Mouse (Mus musculus) myocyte (in vitro differentiated cells): ENCODE data around the gene Zbtb21. TPM values are rescaled to one million over a fixed set of nuclear protein-coding genes. Genes with fewer than 3 reads are reported as not detected.

Source experiments
- H3K27me3 ChIP-seq: one replicate; pipeline ENCODE4 v1.6.1; 2011; ENCODE audit not compliant: control insufficient read depth, insufficient read depth, insufficient read length
- H3K36me3 ChIP-seq: one replicate; pipeline ENCODE4 v1.6.1; 2011; ENCODE audit not compliant: control insufficient read depth, insufficient read depth
- H3K4me2 ChIP-seq: one replicate; pipeline ENCODE4 v1.6.1; 2011; ENCODE audit warnings: low read depth, control low read depth
- H3K4me3 ChIP-seq: one replicate; pipeline ENCODE4 v1.5.1; 2011; ENCODE audit warnings: mild to moderate bottlenecking, control low read depth, moderate library complexity
- H3K79me2 ChIP-seq: one replicate; pipeline ENCODE4 v1.6.1; 2011; ENCODE audit not compliant: control insufficient read depth, insufficient read depth
- H3ac ChIP-seq: one replicate; pipeline ENCODE4 v1.6.1; 2011; ENCODE audit not compliant: control insufficient read depth, insufficient read length
- CEBPB ChIP-seq: IDR thresholded peaks from 2 replicates; pipeline ENCODE4 v1.6.1; 2011; ENCODE audit warnings: mild to moderate bottlenecking, moderate library complexity; ENCODE audit not compliant: poor library complexity, insufficient read depth, severe bottlenecking
- E2F4 ChIP-seq: IDR thresholded peaks from one replicate; pipeline ENCODE4 v1.6.1; 2011; ENCODE audit warnings: mild to moderate bottlenecking, control low read depth, moderate library complexity; ENCODE audit not compliant: insufficient read depth
- MAX ChIP-seq: IDR thresholded peaks from one replicate; pipeline ENCODE4 v1.6.1; 2011; ENCODE audit warnings: low read depth, mild to moderate bottlenecking, control low read depth
- MYOG ChIP-seq, 3 experiments: IDR thresholded peaks; one replicate each; pipeline ENCODE4 v1.6.1; 2011; ENCODE audit warnings: control low read depth in 2 of 3, low read depth in 2 of 3, mild to moderate bottlenecking in 2 of 3; ENCODE audit not compliant: insufficient read length in 2 of 3, control insufficient read depth in 1 of 3, insufficient read depth in 1 of 3
- POLR2A ChIP-seq: IDR thresholded peaks from one replicate; pipeline ENCODE4 v1.6.1; 2011; ENCODE audit warnings: low read depth, mild to moderate bottlenecking, control low read depth, moderate library complexity; ENCODE audit not compliant: insufficient read length
- REST ChIP-seq: IDR thresholded peaks from one replicate; pipeline ENCODE4 v1.6.1; 2011; ENCODE audit warnings: mild to moderate bottlenecking, control low read depth, moderate library complexity; ENCODE audit not compliant: insufficient read depth, insufficient read length
- SRF ChIP-seq: IDR thresholded peaks from one replicate; pipeline ENCODE4 v1.6.1; 2011; ENCODE audit warnings: low read depth; ENCODE audit not compliant: control insufficient read depth, insufficient read length
- TCF12 ChIP-seq: IDR thresholded peaks from one replicate; pipeline ENCODE4 v1.6.1; 2011; ENCODE audit warnings: mild to moderate bottlenecking, control low read depth; ENCODE audit not compliant: poor library complexity, insufficient read depth, severe bottlenecking
- TCF3 ChIP-seq: IDR thresholded peaks from one replicate; pipeline ENCODE4 v1.6.1; 2011; ENCODE audit warnings: low read depth, control low read depth; ENCODE audit not compliant: insufficient read length
- USF1 ChIP-seq: IDR thresholded peaks from one replicate; pipeline ENCODE4 v1.6.1; 2011; ENCODE audit warnings: low read depth, mild to moderate bottlenecking, control low read depth, moderate library complexity
- polyA plus RNA-seq: library from polyadenylated mRNA; unstranded; fragments of >200 nt; fragmentation: generic; extraction: Trizol; gene quantifications from one replicate; pipeline ENCODE4 v1.2.1, GENCODE M21; 2012; ENCODE audit warnings: missing spikeins

Gene Zbtb21
- polyA plus RNA-seq, 1 experiment: 13.9 TPM

DNA sequence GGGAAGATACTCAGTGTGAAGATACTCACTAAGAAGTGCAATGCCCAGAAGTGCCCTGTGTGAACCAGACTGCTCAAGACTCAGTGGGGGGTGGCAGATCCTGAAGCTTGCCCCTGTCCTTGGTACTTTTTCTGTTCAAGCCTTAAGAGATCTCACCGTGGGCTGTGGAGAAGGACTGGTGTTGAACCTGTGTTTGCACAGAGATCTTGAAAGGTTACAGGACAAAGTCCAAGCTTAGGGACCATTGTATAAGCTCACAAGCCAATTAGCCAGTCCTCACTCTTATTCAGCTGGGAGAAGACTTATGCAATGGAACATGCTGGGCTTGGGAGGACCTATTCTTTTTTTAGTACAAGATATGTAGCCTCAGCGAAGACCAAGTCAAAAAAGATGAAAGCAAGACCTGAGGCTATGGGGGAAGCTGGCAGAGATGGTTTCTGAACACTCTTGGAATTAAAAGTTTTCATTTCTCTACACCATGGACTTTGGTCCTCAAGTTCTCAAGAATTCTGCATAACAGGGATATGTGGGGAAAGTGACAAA, 56.9 kb downstream of the Zbtb21 start:
- no peak for TF ChIP-seq TCF3
- no peaks in the 10 kb centered on the region for H3K79me2 ChIP-seq

DNA sequence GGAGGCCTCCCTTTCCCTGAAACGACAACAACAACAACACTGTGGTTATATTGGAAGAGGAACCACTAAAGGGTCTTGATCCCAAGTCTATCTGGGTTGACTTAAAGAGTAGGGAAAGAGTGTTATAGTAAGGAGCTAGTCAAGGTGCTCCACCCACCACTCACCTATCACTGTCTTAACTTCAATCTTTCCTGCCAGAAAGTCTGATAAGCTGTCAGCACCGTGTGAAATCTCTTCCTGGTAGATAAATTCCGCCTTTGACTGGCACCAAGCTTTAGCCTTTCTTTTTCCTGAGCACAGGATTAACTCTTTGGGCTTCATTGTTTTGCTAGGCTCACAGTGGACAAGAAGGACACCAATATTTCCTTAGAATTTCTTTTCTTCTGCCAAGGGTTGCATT, 58.4 kb downstream of the Zbtb21 start:
- no peak overlapping the region for H3ac ChIP-seq
- H3K36me3 ChIP-seq: no peaks in the 10 kb centered on the region
- no peaks in the 10 kb centered on the region for H3K27me3 ChIP-seq

More for the DNA sequence above, 56.9 kb downstream of the Zbtb21 start:
- H3ac ChIP-seq: no peak overlapping the region
- H3K36me3 ChIP-seq: no peaks in the 10 kb centered on the region
- H3K4me3 ChIP-seq: no peak overlapping the region
- H3K27me3 ChIP-seq: no peaks in the 10 kb centered on the region
- no peak overlapping the region for H3K4me2 ChIP-seq

GRCm38 (mm10) chr16:97897346-97898024, 64.9 kb downstream of the Zbtb21 start:
- no peak overlapping the region for H3K4me3 ChIP-seq
- H3K4me2 ChIP-seq: peak overlapping the region; percentile 29
- TF ChIP-seq MAX (no peak), MYOG (IDR thresholded peaks at IDR 0.05; ENCODE audit: control insufficient read depth in 1 of 3, insufficient read depth in 1 of 3, insufficient read length in 2 of 3, low read depth in 2 of 3) (no peak), USF1 (no peak)
- no peaks in the 10 kb centered on the region for H3K36me3 ChIP-seq
- no peaks in the 10 kb centered on the region for H3K27me3 ChIP-seq
- no peak overlapping the region for H3ac ChIP-seq
- no peaks in the 10 kb centered on the region for H3K79me2 ChIP-seq

More for the DNA sequence above, 58.4 kb downstream of the Zbtb21 start:
- Histone ChIP-seq H3K4me2 (no peak overlapping the region), H3K79me2 (no peaks in the 10 kb centered on the region), H3K4me3 (no peak overlapping the region)
- no peak for TF ChIP-seq MYOG (IDR thresholded peaks at IDR 0.05; ENCODE audit: control insufficient read depth in 1 of 3, insufficient read depth in 1 of 3, insufficient read length in 2 of 3, low read depth in 2 of 3)
- TF ChIP-seq E2F4: no peak
- no peak for TF ChIP-seq MAX
- no peak for TF ChIP-seq USF1
- TF ChIP-seq CEBPB: no peak
- TF ChIP-seq SRF: no peak
- no peak for TF ChIP-seq POLR2A
- no peak for TF ChIP-seq REST
- TF ChIP-seq TCF12: no peak

Other genes starting within 250 kb of the Zbtb21 start
- not detected for gene Ripk4, start 198.8 kb downstream of the Zbtb21 start, polyA plus RNA-seq
- 5.4 TPM for gene Prdm15, start 110.8 kb downstream of the Zbtb21 start, polyA plus RNA-seq
- gene C2cd2, start within 50 bp of the Zbtb21 start, polyA plus RNA-seq: 4.9 TPM
- gene B230307C23Rik, start 34.7 kb upstream of the Zbtb21 start, polyA plus RNA-seq: 3.0 TPM
- gene A630089N07Rik, start 119.8 kb upstream of the Zbtb21 start, polyA plus RNA-seq: 0.50 TPM